11 mouse cellular contexts compared by ENCODE assay signal in genomic region chr11:3302385-3302784, GRCm38 (mm10). TPM values are rescaled to one million over a fixed set of nuclear protein-coding genes. Genes with fewer than 3 reads are reported as not detected.
DNase-seq lines count a peak whose midpoint lies in the region; TF ChIP-seq lines count a peak whose summit lies in the region.
"Had no signal": no experiment of that assay in that cellular context is flagged by ENCODE, and none has a peak within 500 bp of the region (broad histone marks: within the 10 kb centered on the region; RNA-seq: fewer than 3 reads in every experiment).

No protein-coding gene starts in this region.

- H3K4me3 ChIP-seq in layer of hippocampus, adult 2 months, result no peak overlapping the region
- H3K4me3 ChIP-seq: embryonic facial prominence, embryonic 12.5 days; liver, embryonic 13.5 days; neural tube, embryonic 12.5 days had no signal

- H3K27ac ChIP-seq in layer of hippocampus, adult 2 months, result peak overlapping the region; percentile 55; the same call in 1 of the 2 replicates
- H3K27ac ChIP-seq: embryonic facial prominence, embryonic 12.5 days; liver, embryonic 13.5 days; neural tube, embryonic 12.5 days had no signal

- TF ChIP-seq CTCF in layer of hippocampus, adult 2 months (conservative IDR thresholded peaks at IDR 0.05), result no peak

- peak; percentile 26 to 70 for DNase-seq in frontal cortex, postnatal 36 days (ENCODE audit: low spot score in 2 of 2)
- no peak for DNase-seq in frontal cortex, postnatal 14 days (ENCODE audit: low spot score in 2 of 2)
- peak in 1 of 2 experiments; percentile 21 for DNase-seq in layer of hippocampus, adult 2 months (ENCODE audit: low spot score in 2 of 2)
- no peak for DNase-seq in layer of hippocampus, postnatal 25 days (ENCODE audit: extremely low spot score in 1 of 2, low spot score in 1 of 2)
- peak; percentile 50 to 51 for DNase-seq in right cerebral cortex, adult 2 months (ENCODE audit: low spot score in 2 of 2)
- no peak for DNase-seq in right cerebral cortex, postnatal 4 days
- no peak for DNase-seq in cerebellum, postnatal 4 days (ENCODE audit: low spot score in 2 of 2)
- DNase-seq: adrenal gland, postnatal 25 days; liver, embryonic 13.5 days had no signal

RNA-seq across cellular contexts. Expression of gene Patz1, which starts 13.7 kb away (rescaled TPM):
- 10 to 100 TPM; 55.5 to 56.6 TPM for total RNA-seq in layer of hippocampus, adult 2 months (2021)
- total RNA-seq in layer of hippocampus, postnatal 25 days (2021), result 10 to 100 TPM; 53.4 to 56.4 TPM

RNA-seq across cellular contexts. Expression of gene Pik3ip1, which starts 27.8 kb away (rescaled TPM):
- 10 to 100 TPM; 35.9 to 41.5 TPM for total RNA-seq in layer of hippocampus, adult 2 months (2021)
- 10 to 100 TPM; 29.1 to 38.2 TPM for total RNA-seq in layer of hippocampus, postnatal 25 days (2021)

RNA-seq across cellular contexts. Expression of gene Drg1, which starts 36.2 kb away (rescaled TPM):
- 10 to 100 TPM; 91.7 to 98.9 TPM for total RNA-seq in layer of hippocampus, adult 2 months (2021)
- total RNA-seq in layer of hippocampus, postnatal 25 days (2021), result 100 to 1,000 TPM in 1 of 2 experiments, 10 to 100 TPM in 1; 99.2 to 104 TPM

Comparison
In these comparisons a context has a peak if more than half of its experiments do, and no peak if none do; other contexts are left out.
1. DNase-seq: peak in frontal cortex, postnatal 36 days (2 of 2) and right cerebral cortex, adult 2 months (2 of 2); none in frontal cortex, postnatal 14 days (0 of 2), layer of hippocampus, postnatal 25 days (0 of 2), right cerebral cortex, postnatal 4 days (single experiment) and cerebellum, postnatal 4 days (0 of 2).